Mouse (Mus musculus) embryo, embryonic 11 days (tissue): ENCODE results near the gene Vegfc.

Experiments
- DNase-seq: peaks from one replicate; pipeline ENCODE4 v3.0.0-alpha.2; 2015

Gene Vegfc

DNA sequence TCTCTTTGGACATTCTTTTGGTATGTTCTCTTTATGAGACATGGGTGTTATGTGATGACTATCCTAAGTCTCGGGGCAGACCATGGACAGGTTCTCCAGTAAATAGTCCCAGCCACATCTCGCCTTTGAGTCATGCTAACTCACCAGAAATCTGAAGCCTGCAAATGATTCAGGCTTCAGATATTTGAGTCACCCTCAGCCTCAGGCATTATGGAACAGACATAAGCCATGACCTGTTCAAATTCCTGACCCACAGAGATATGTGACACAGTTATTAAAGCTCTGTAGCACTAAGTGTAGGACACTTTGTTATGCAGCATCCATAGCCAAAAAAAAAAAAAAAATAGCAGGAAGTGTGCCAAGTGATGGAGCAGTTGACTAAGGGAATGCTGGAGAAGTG is 138.8 kb downstream of the Vegfc start:
- no peak for DNase-seq

DNA sequence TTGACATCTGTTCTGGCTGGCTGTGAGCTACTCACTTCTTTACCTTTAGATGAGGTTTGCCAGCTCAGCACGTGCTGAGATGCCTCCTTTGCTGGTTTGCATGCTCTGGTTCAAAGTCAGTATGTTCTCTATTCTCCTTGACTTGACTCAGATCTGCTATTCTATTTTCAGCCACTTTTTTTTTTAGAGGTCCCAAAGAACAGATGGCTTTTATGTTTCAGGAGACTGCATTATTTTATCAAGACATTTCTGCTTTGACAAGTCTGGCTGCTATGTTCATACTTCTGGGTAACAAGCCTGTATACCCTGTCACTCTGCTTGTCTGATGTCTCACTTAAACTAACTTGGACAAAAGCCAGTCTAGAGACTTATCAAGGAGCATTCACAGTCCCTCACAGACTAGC is 151.4 kb downstream of the Vegfc start:
- no peak for DNase-seq

- DNase-seq, result no peak
Observed at GRCm38 (mm10) chr8:54230638-54231037, 153.2 kb downstream of the Vegfc start.

DNA sequence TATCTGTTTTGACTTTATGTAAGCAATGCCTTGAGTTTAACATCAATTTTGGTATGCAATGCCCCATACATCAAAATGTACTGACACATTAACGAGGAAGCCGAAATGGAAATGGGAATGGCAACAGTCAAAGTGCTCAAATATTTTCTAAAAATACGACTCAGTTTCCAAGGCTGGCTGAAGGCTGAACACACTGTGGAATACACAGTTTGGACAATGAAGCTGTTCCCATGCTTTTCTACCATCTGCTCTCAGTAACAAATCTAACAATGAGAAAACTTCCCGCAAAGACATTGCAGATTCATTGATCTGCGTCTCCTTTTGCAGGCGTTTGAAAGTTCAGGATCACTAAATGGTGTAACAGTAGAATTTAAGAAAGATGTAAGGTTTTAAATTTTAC is 155.9 kb downstream of the Vegfc start:
- DNase-seq, result no peak
